Comparison of ENCODE assay signal across 15 mouse cellular contexts in the genomic region with DNA sequence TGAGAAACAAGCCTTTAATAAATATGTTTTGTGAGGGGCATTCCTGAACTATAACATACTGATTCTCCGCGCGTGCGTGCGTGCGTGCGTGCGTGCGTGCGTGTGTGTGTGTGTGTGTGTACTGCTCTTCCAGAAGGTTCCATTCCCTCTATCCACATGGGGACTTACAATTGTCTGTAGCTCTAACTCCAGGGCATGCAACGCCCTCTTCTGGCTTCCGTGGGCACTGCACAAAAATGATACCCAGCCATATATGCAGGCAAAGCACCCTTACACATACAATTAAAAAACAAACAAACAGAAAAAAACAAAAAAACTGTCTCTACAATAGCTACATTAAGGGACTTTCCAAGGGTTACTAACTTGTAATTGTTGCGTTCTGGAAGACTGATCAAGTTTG.
DNase-seq lines count a peak whose midpoint lies in the region; ATAC-seq and TF ChIP-seq lines count a peak whose summit lies in the region.
"Had no signal": no experiment of that assay in that cellular context is flagged by ENCODE, and none has a peak within 500 bp of the region (broad histone marks: within the 10 kb centered on the region; RNA-seq: fewer than 3 reads in every experiment).

No protein-coding gene starts in this region.

- in situ Hi-C loops in Patski (cut with MboI; ENCODE audit: low pct_unique_long_range_greater_than_20kb) = loop anchor here (5.0 kb wide), 1 partner anchor 167 kb away; no protein-coding TSS in a partner anchor

- no peak for ATAC-seq in kidney, embryonic 14.5 days (ENCODE audit: low FRiP score, low TSS enrichment)
- no peak for ATAC-seq in liver, postnatal 0 days
- ATAC-seq in liver, embryonic 11.5 days (replicated peaks; ENCODE audit: low FRiP score) = no peak
- no peak for ATAC-seq in Patski
- ATAC-seq: forebrain, embryonic 13.5 days; hindbrain, embryonic 16.5 days; midbrain, embryonic 16.5 days had no signal

- WGBS in kidney, embryonic 14.5 days = 86% methylated on average over 13 of the region's 13 CpGs
- WGBS in liver, postnatal 0 days (ENCODE audit: insufficient replicate concordance) = 82% methylated on average over 13 of the region's 13 CpGs
- 84% methylated on average over 13 of the region's 13 CpGs for WGBS in liver, embryonic 11.5 days

- no peaks in the 10 kb centered on the region for H3K27me3 ChIP-seq in kidney, embryonic 14.5 days (ENCODE audit: control insufficient read depth, insufficient read depth, low read length)
- H3K27me3 ChIP-seq in liver, postnatal 0 days (ENCODE audit: insufficient read depth, low read length) = no peaks in the 10 kb centered on the region
- no peaks in the 10 kb centered on the region for H3K27me3 ChIP-seq in liver, embryonic 11.5 days (replicated peaks; ENCODE audit: control insufficient read depth, insufficient read depth, low read length)
- H3K27me3 ChIP-seq in Patski = peaks cover 10% of the 10 kb centered on the region
- H3K27me3 ChIP-seq: forebrain, embryonic 13.5 days; liver, embryonic 13.5 days had no signal

- no peak overlapping the region for H3K4me3 ChIP-seq in kidney, embryonic 14.5 days (ENCODE audit: low read length)
- no peak overlapping the region for H3K4me3 ChIP-seq in liver, postnatal 0 days (ENCODE audit: low read depth, low read length)
- H3K4me3 ChIP-seq in liver, embryonic 11.5 days (ENCODE audit: low read depth, low read length) = no peak overlapping the region
- H3K4me3 ChIP-seq: forebrain, embryonic 13.5 days; heart, adult 2 months; liver, embryonic 13.5 days had no signal

- peak; percentile 14 for DNase-seq in kidney, adult 18-20 months
- DNase-seq in liver, postnatal 0 days = no peak
- no peak for DNase-seq in liver, embryonic 11.5 days (ENCODE audit: low spot score)
- no peak for DNase-seq in Patski (ENCODE audit: low read depth, low spot score)
- peak; percentile 30 for DNase-seq in retina, embryonic 14.5 days (ENCODE audit: low spot score)
- DNase-seq in adrenal gland, postnatal 4 days (ENCODE audit: low spot score in 2 of 2) = no peak
- DNase-seq: adrenal gland, postnatal 25 days; heart, adult 2 months; heart, postnatal 10 days; liver, embryonic 13.5 days; lung, postnatal 4 days had no signal

- CTCF ChIA-PET in Patski (lab: Charles Lee) = interaction anchor here (0.9 to 2.2 kb wide), 7 partner anchors 9 to 130 kb away, joined by 3 to 5 read pairs (median 4); no protein-coding TSS in a partner anchor

- no peak for TF ChIP-seq EP300 in liver, postnatal 0 days (IDR thresholded peaks at IDR 0.05; ENCODE audit: low read depth)

- no peak overlapping the region for H3K4me2 ChIP-seq in kidney, embryonic 14.5 days (replicated peaks; ENCODE audit: low read depth, low read length)
- H3K4me2 ChIP-seq in liver, postnatal 0 days (ENCODE audit: low read depth, low read length) = no peak overlapping the region
- H3K4me2 ChIP-seq in liver, embryonic 11.5 days = no peak overlapping the region
- H3K4me2 ChIP-seq: forebrain, embryonic 13.5 days; liver, embryonic 13.5 days had no signal

- TF ChIP-seq CTCF in liver, postnatal 0 days (IDR thresholded peaks at IDR 0.05; ENCODE audit: low read depth) = 0 out of 2 replicates have a peak, but pooled peaks have one; percentile 12
- TF ChIP-seq CTCF in Patski (IDR thresholded peaks at IDR 0.05) = peak; percentile 67

- H3K9ac ChIP-seq in kidney, embryonic 14.5 days (ENCODE audit: low read depth, low read length) = no peak overlapping the region
- no peak overlapping the region for H3K9ac ChIP-seq in liver, postnatal 0 days (replicated peaks)
- H3K9ac ChIP-seq in liver, embryonic 11.5 days (ENCODE audit: low read depth, low read length) = no peak overlapping the region
- H3K9ac ChIP-seq: forebrain, embryonic 13.5 days; liver, embryonic 13.5 days had no signal

- H3K9me3 ChIP-seq in kidney, embryonic 14.5 days (ENCODE audit: control insufficient read depth, low read length) = no peaks in the 10 kb centered on the region
- H3K9me3 ChIP-seq in liver, postnatal 0 days (ENCODE audit: low read length) = no peaks in the 10 kb centered on the region
- no peaks in the 10 kb centered on the region for H3K9me3 ChIP-seq in liver, embryonic 11.5 days (ENCODE audit: control insufficient read depth, low read length)
- H3K9me3 ChIP-seq: forebrain, embryonic 13.5 days; liver, embryonic 13.5 days had no signal

- no peaks in the 10 kb centered on the region for H3K36me3 ChIP-seq in kidney, embryonic 14.5 days (ENCODE audit: control insufficient read depth, insufficient read depth, low read length)
- no peaks in the 10 kb centered on the region for H3K36me3 ChIP-seq in liver, postnatal 0 days (replicated peaks; ENCODE audit: insufficient read depth, low read length)
- no peaks in the 10 kb centered on the region for H3K36me3 ChIP-seq in liver, embryonic 11.5 days (ENCODE audit: control insufficient read depth, insufficient read depth, low read length)
- H3K36me3 ChIP-seq: liver, embryonic 13.5 days had no signal

- POLR2A ChIA-PET in Patski (lab: Charles Lee) = no interaction called here

- H3K4me1 ChIP-seq in kidney, embryonic 14.5 days (ENCODE audit: control insufficient read depth, insufficient read depth, low read length) = no peaks in the 10 kb centered on the region
- no peaks in the 10 kb centered on the region for H3K4me1 ChIP-seq in liver, postnatal 0 days (ENCODE audit: insufficient read depth)
- no peaks in the 10 kb centered on the region for H3K4me1 ChIP-seq in liver, embryonic 11.5 days (replicated peaks; ENCODE audit: control insufficient read depth, insufficient read depth, low read length)
- H3K4me1 ChIP-seq: liver, embryonic 13.5 days had no signal

- H3K27ac ChIP-seq in kidney, embryonic 14.5 days (ENCODE audit: low read depth, low read length) = no peak overlapping the region
- H3K27ac ChIP-seq in liver, postnatal 0 days (ENCODE audit: low read depth) = no peak overlapping the region
- H3K27ac ChIP-seq in liver, embryonic 11.5 days (ENCODE audit: low read depth, low read length) = no peak overlapping the region
- H3K27ac ChIP-seq: forebrain, embryonic 13.5 days; heart, adult 2 months; liver, embryonic 13.5 days had no signal

Comparison
In these comparisons a context has a peak if more than half of its experiments do, and no peak if none do; other contexts are left out.
1. DNase-seq: peak in kidney, adult 18-20 months (single experiment) and retina, embryonic 14.5 days (single experiment); none in liver, postnatal 0 days (single experiment), liver, embryonic 11.5 days (single experiment), Patski (single experiment) and adrenal gland, postnatal 4 days (0 of 2).